Mouse (Mus musculus): ENCODE results near the gene Olfr1024. TPM values are rescaled to one million over a fixed set of nuclear protein-coding genes. Genes with fewer than 3 reads are reported as not detected.

The Olfr1024 gene
- polyA plus RNA-seq (2015; fragmentation: Nextera tagmentation; extraction: Ambion mirVana), result not detected in 2 replicates

GRCm38 (mm10) chr2:85904952-85905351 lies at the start of gene Olfr1024:
TSS of gene Olfr1024 (minus strand) at chr2:85905052.
- Histone ChIP-seq H3K4me1 (ENCODE audit: insufficient read depth, low read length) (no peaks in the 10 kb centered on the region), H3K27me3 (ENCODE audit: insufficient read depth, low read length) (no peaks in the 10 kb centered on the region), H3K36me3 (ENCODE audit: insufficient read depth, low read length) (no peaks in the 10 kb centered on the region), H3K9ac (replicated peaks; ENCODE audit: low read length) (no peak within 1 kb of the TSS), H3K9me3 (ENCODE audit: low read length) (no peaks in the 10 kb centered on the region; the same call in 1 of the 2 replicates), H3K27ac (ENCODE audit: low read length) (no peak within 1 kb of the TSS), H3K4me2 (replicated peaks; ENCODE audit: low read depth, low read length) (no peak within 1 kb of the TSS), H3K4me3 (ENCODE audit: low read length) (no peak within 1 kb of the TSS)
- 84% methylated on average over 3 of the region's 3 CpGs for WGBS
- no peak for ATAC-seq (ENCODE audit: low FRiP score, low TSS enrichment)

GRCm38 (mm10) chr2:85950137-85950536 lies 45.3 kb upstream of the Olfr1024 start, which contains the start of gene Olfr1028:
TSS of gene Olfr1028 (plus strand) at chr2:85950437.
- Histone ChIP-seq H3K4me1 (ENCODE audit: insufficient read depth, low read length) (no peaks in the 10 kb centered on the region), H3K9ac (replicated peaks; ENCODE audit: low read length) (no peak within 1 kb of the TSS), H3K9me3 (ENCODE audit: low read length) (no peaks in the 10 kb centered on the region), H3K27ac (ENCODE audit: low read length) (no peak within 1 kb of the TSS), H3K4me3 (ENCODE audit: low read length) (no peak within 1 kb of the TSS), H3K27me3 (ENCODE audit: insufficient read depth, low read length) (no peaks in the 10 kb centered on the region), H3K36me3 (ENCODE audit: insufficient read depth, low read length) (no peaks in the 10 kb centered on the region), H3K4me2 (replicated peaks; ENCODE audit: low read depth, low read length) (no peak within 1 kb of the TSS)
- ATAC-seq (ENCODE audit: low FRiP score, low TSS enrichment), result no peak
- 71% methylated on average over 1 of the region's 1 CpGs for WGBS

- H3K4me1 ChIP-seq (ENCODE audit: insufficient read depth, low read length), result no peaks in the 10 kb centered on the region
- H3K9me3 ChIP-seq (ENCODE audit: low read length), result no peaks in the 10 kb centered on the region
- H3K4me2 ChIP-seq (replicated peaks; ENCODE audit: low read depth, low read length), result no peak within 1 kb of the TSS
- no peaks in the 10 kb centered on the region for H3K36me3 ChIP-seq (ENCODE audit: insufficient read depth, low read length)
- no peak within 1 kb of the TSS for H3K9ac ChIP-seq (replicated peaks; ENCODE audit: low read length)
- no peak for ATAC-seq (ENCODE audit: low FRiP score, low TSS enrichment)
- no peak within 1 kb of the TSS for H3K4me3 ChIP-seq (ENCODE audit: low read length)
- H3K27me3 ChIP-seq (ENCODE audit: insufficient read depth, low read length), result no peaks in the 10 kb centered on the region
- 86% methylated on average over 3 of the region's 3 CpGs for WGBS
- H3K27ac ChIP-seq (ENCODE audit: low read length), result no peak within 1 kb of the TSS
Measured at GRCm38 (mm10) chr2:85921258-85921657, 16.4 kb upstream of the Olfr1024 start, which contains the start of gene Olfr1026. TSS of gene Olfr1026 (plus strand) at chr2:85921558.

GRCm38 (mm10) chr2:85914893-85915292 lies 10.0 kb upstream of the Olfr1024 start, which contains the start of gene Olfr1025-ps1:
TSS of gene Olfr1025-ps1 (plus strand) at chr2:85915193.
- Histone ChIP-seq H3K36me3 (ENCODE audit: insufficient read depth, low read length) (no peaks in the 10 kb centered on the region), H3K4me1 (ENCODE audit: insufficient read depth, low read length) (no peaks in the 10 kb centered on the region), H3K4me3 (ENCODE audit: low read length) (no peak within 1 kb of the TSS), H3K9ac (replicated peaks; ENCODE audit: low read length) (no peak within 1 kb of the TSS), H3K4me2 (replicated peaks; ENCODE audit: low read depth, low read length) (no peak within 1 kb of the TSS), H3K27ac (ENCODE audit: low read length) (no peak within 1 kb of the TSS), H3K9me3 (ENCODE audit: low read length) (no peaks in the 10 kb centered on the region; the same call in 1 of the 2 replicates), H3K27me3 (ENCODE audit: insufficient read depth, low read length) (no peaks in the 10 kb centered on the region)
- ATAC-seq (ENCODE audit: low FRiP score, low TSS enrichment), result no peak
- WGBS, result 43% methylated on average over 1 of the region's 1 CpGs

GRCm38 (mm10) chr2:85913197-85913596 lies 8.3 kb upstream of the Olfr1024 start:
- Histone ChIP-seq H3K27ac (ENCODE audit: low read length) (no peak overlapping the region), H3K9ac (replicated peaks; ENCODE audit: low read length) (no peak overlapping the region), H3K36me3 (ENCODE audit: insufficient read depth, low read length) (no peaks in the 10 kb centered on the region), H3K4me3 (ENCODE audit: low read length) (no peak overlapping the region), H3K4me2 (replicated peaks; ENCODE audit: low read depth, low read length) (no peak overlapping the region), H3K9me3 (ENCODE audit: low read length) (no peaks in the 10 kb centered on the region; the same call in 1 of the 2 replicates), H3K27me3 (ENCODE audit: insufficient read depth, low read length) (no peaks in the 10 kb centered on the region), H3K4me1 (ENCODE audit: insufficient read depth, low read length) (no peaks in the 10 kb centered on the region)
- no peak for ATAC-seq (ENCODE audit: low FRiP score, low TSS enrichment)

- Histone ChIP-seq H3K4me2 (replicated peaks; ENCODE audit: low read depth, low read length) (no peak within 1 kb of the TSS), H3K4me3 (ENCODE audit: low read length) (no peak within 1 kb of the TSS), H3K4me1 (ENCODE audit: insufficient read depth, low read length) (no peaks in the 10 kb centered on the region), H3K9me3 (ENCODE audit: low read length) (no peaks in the 10 kb centered on the region), H3K9ac (replicated peaks; ENCODE audit: low read length) (no peak within 1 kb of the TSS), H3K27me3 (ENCODE audit: insufficient read depth, low read length) (no peaks in the 10 kb centered on the region), H3K36me3 (ENCODE audit: insufficient read depth, low read length) (no peaks in the 10 kb centered on the region), H3K27ac (ENCODE audit: low read length) (no peak within 1 kb of the TSS)
- WGBS, result 76% methylated on average over 2 of the region's 2 CpGs
- ATAC-seq (ENCODE audit: low FRiP score, low TSS enrichment), result no peak
Measured at GRCm38 (mm10) chr2:85885340-85885739, 19.5 kb downstream of the Olfr1024 start, which contains the start of gene Olfr1023. TSS of gene Olfr1023 (plus strand) at chr2:85885640.

- Histone ChIP-seq H3K4me1 (ENCODE audit: insufficient read depth, low read length) (no peaks in the 10 kb centered on the region), H3K9ac (replicated peaks; ENCODE audit: low read length) (no peak within 1 kb of the TSS), H3K4me2 (replicated peaks; ENCODE audit: low read depth, low read length) (no peak within 1 kb of the TSS), H3K9me3 (ENCODE audit: low read length) (no peaks in the 10 kb centered on the region), H3K27ac (ENCODE audit: low read length) (no peak within 1 kb of the TSS), H3K4me3 (ENCODE audit: low read length) (no peak within 1 kb of the TSS), H3K27me3 (ENCODE audit: insufficient read depth, low read length) (no peaks in the 10 kb centered on the region), H3K36me3 (ENCODE audit: insufficient read depth, low read length) (no peaks in the 10 kb centered on the region)
- WGBS, result 53% methylated on average over 2 of the region's 2 CpGs
- no peak for ATAC-seq (ENCODE audit: low FRiP score, low TSS enrichment)
Measured at GRCm38 (mm10) chr2:85868294-85868693, 36.6 kb downstream of the Olfr1024 start, which contains the start of gene Olfr1022. TSS of gene Olfr1022 (plus strand) at chr2:85868594.

Other genes starting within 250 kb of the Olfr1024 start
- not detected in 2 replicates for gene Olfr154, start 240.6 kb downstream of the Olfr1024 start, polyA plus RNA-seq (2015; fragmentation: Nextera tagmentation; extraction: Ambion mirVana)
- not detected in 2 replicates for gene Olfr1006, start 226.3 kb downstream of the Olfr1024 start, polyA plus RNA-seq (2015; fragmentation: Nextera tagmentation; extraction: Ambion mirVana)
- not detected in 2 replicates for gene Olfr1008, start 215.6 kb downstream of the Olfr1024 start, polyA plus RNA-seq (2015; fragmentation: Nextera tagmentation; extraction: Ambion mirVana)
- gene Olfr1009, start 189.6 kb downstream of the Olfr1024 start, polyA plus RNA-seq (2015; fragmentation: Nextera tagmentation; extraction: Ambion mirVana), result not detected in 2 replicates
- not detected in 2 replicates for gene Olfr1012, start 142.3 kb downstream of the Olfr1024 start, polyA plus RNA-seq (2015; fragmentation: Nextera tagmentation; extraction: Ambion mirVana)
- gene Olfr1013, start 138.0 kb downstream of the Olfr1024 start, polyA plus RNA-seq (2015; fragmentation: Nextera tagmentation; extraction: Ambion mirVana), result not detected in 2 replicates
- not detected in 2 replicates for gene Olfr1014, start 132.3 kb downstream of the Olfr1024 start, polyA plus RNA-seq (2015; fragmentation: Nextera tagmentation; extraction: Ambion mirVana)
- gene Olfr1015, start 123.0 kb downstream of the Olfr1024 start, polyA plus RNA-seq (2015; fragmentation: Nextera tagmentation; extraction: Ambion mirVana), result not detected in 2 replicates
- not detected in 2 replicates for gene Olfr1016, start 102.5 kb downstream of the Olfr1024 start, polyA plus RNA-seq (2015; fragmentation: Nextera tagmentation; extraction: Ambion mirVana)
- gene Olfr1018, start 86.6 kb downstream of the Olfr1024 start, polyA plus RNA-seq (2015; fragmentation: Nextera tagmentation; extraction: Ambion mirVana), result not detected in 2 replicates
- gene Olfr1019, start 59.6 kb downstream of the Olfr1024 start, polyA plus RNA-seq (2015; fragmentation: Nextera tagmentation; extraction: Ambion mirVana), result not detected in 2 replicates
- gene Olfr1020, start 58.0 kb downstream of the Olfr1024 start, polyA plus RNA-seq (2015; fragmentation: Nextera tagmentation; extraction: Ambion mirVana), result not detected in 2 replicates
- not detected in 2 replicates for gene Olfr1022, start 36.5 kb downstream of the Olfr1024 start, polyA plus RNA-seq (2015; fragmentation: Nextera tagmentation; extraction: Ambion mirVana)
- gene Olfr1023, start 19.4 kb downstream of the Olfr1024 start, polyA plus RNA-seq (2015; fragmentation: Nextera tagmentation; extraction: Ambion mirVana), result not detected in 2 replicates
- gene Olfr1025-ps1, start 10.1 kb upstream of the Olfr1024 start, polyA plus RNA-seq (2015; fragmentation: Nextera tagmentation; extraction: Ambion mirVana), result not detected in 2 replicates
- gene Olfr1026, start 16.5 kb upstream of the Olfr1024 start, polyA plus RNA-seq (2015; fragmentation: Nextera tagmentation; extraction: Ambion mirVana), result not detected in 2 replicates
- gene Olfr1028, start 45.4 kb upstream of the Olfr1024 start, polyA plus RNA-seq (2015; fragmentation: Nextera tagmentation; extraction: Ambion mirVana), result not detected in 2 replicates
- not detected in 2 replicates for gene Olfr1029, start 68.8 kb upstream of the Olfr1024 start, polyA plus RNA-seq (2015; fragmentation: Nextera tagmentation; extraction: Ambion mirVana)
- gene Olfr1030, start 74.2 kb upstream of the Olfr1024 start, polyA plus RNA-seq (2015; fragmentation: Nextera tagmentation; extraction: Ambion mirVana), result not detected in 2 replicates
- gene Olfr1031, start 85.3 kb upstream of the Olfr1024 start, polyA plus RNA-seq (2015; fragmentation: Nextera tagmentation; extraction: Ambion mirVana), result not detected in 2 replicates
- not detected in 2 replicates for gene Olfr1032, start 100.5 kb upstream of the Olfr1024 start, polyA plus RNA-seq (2015; fragmentation: Nextera tagmentation; extraction: Ambion mirVana)
- gene Olfr1033, start 115.6 kb upstream of the Olfr1024 start, polyA plus RNA-seq (2015; fragmentation: Nextera tagmentation; extraction: Ambion mirVana), result 3.1 and 4.9 TPM in 2 replicates
- 0.04 and 0.05 TPM in 2 replicates for gene Olfr1034, start 140.8 kb upstream of the Olfr1024 start, polyA plus RNA-seq (2015; fragmentation: Nextera tagmentation; extraction: Ambion mirVana)
- gene Olfr1036, start 168.9 kb upstream of the Olfr1024 start, polyA plus RNA-seq (2015; fragmentation: Nextera tagmentation; extraction: Ambion mirVana), result not detected in 2 replicates
- not detected in 2 replicates for gene Olfr1037, start 182.3 kb upstream of the Olfr1024 start, polyA plus RNA-seq (2015; fragmentation: Nextera tagmentation; extraction: Ambion mirVana)
- not detected in 2 replicates for gene Olfr1039, start 230.9 kb upstream of the Olfr1024 start, polyA plus RNA-seq (2015; fragmentation: Nextera tagmentation; extraction: Ambion mirVana)
- gene Olfr1040, start 241.7 kb upstream of the Olfr1024 start, polyA plus RNA-seq (2015; fragmentation: Nextera tagmentation; extraction: Ambion mirVana), result not detected in 2 replicates